Mouse (Mus musculus) ovary, adult 10 weeks (tissue): ENCODE data around the gene Lcn6. TPM values are rescaled to one million over a fixed set of nuclear protein-coding genes. Genes with fewer than 3 reads are reported as not detected.

Source experiments
- polyA plus RNA-seq: library from polyadenylated mRNA; stranded (reverse); fragments of 350-450 nt; fragmentation: Illumina TruSeq; extraction: RNeasy Lipid Tissue Mini Kit (QIAGEN cat#74804); gene quantifications from one replicate; pipeline ENCODE4 v1.2.3, GENCODE M21; 2014

Gene Lcn6
- not detected for polyA plus RNA-seq

DNA sequence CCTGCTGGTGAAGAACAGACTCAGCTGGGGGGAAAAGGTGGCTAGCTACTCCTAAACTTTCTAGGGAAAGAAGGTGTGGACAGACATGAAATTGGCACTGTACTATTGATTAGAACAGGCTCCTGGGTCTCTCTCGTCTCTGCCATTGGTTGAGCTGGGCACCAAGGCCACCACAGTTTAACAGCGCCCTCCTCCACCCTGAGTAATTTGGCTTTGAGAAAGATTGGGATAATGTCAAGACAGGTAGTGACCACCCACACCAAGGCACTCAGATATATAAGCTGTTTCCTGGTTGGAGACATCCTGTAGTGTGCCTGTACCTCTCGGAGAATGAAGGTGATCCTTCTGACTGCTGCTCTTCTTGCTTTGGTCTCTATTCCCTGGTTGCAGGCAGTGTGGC lies at the start of gene Lcn6:
Gene Lcn6, plus strand, starts transcription at position 301 of the 400 bp plus-strand sequence.

DNA sequence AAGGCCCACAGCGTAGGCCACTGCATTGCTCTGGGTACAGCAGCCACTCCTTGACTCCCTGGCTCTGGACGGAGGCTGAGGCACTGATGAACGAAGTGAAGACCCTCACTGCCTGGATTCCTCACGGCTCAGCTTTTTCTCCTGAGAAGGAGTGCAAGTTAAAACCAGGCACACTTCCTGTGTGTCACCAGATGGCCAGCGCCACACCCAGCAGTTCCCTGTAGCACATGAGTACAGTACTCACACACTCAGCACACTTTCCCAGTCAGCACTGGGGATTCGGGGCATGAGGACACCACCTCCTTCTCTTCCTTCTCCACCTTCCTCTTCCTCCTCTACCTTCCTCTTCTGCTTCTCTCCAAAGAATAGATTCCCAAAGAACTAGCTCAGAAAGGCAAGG lies 48.8 kb upstream of the Lcn6 start, which contains the start of gene Fcna:
Gene Fcna, minus strand, starts transcription at position 220 of the 400 bp plus-strand sequence.

DNA sequence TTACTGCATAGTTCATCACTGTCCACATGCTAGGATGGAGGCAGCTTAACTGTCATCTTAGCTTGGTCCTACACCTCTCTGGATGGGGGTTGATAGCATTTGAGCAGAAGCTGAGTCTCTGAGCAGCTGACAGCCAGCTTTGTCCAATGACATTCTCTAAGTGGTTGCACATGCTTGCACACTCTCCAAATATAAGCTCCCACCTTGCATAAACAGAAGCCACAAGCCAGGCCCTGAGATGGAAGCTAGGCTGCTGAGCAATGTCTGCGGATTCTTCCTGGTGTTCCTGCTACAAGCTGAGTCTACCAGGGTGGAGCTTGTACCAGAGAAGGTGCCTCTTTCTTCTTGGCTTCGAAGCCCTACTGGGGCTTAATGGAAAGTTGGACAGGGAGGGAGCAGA lies 23.7 kb upstream of the Lcn6 start, which contains the start of gene Lcn8:
Gene Lcn8, plus strand, starts transcription at position 219 of the 400 bp plus-strand sequence.

DNA sequence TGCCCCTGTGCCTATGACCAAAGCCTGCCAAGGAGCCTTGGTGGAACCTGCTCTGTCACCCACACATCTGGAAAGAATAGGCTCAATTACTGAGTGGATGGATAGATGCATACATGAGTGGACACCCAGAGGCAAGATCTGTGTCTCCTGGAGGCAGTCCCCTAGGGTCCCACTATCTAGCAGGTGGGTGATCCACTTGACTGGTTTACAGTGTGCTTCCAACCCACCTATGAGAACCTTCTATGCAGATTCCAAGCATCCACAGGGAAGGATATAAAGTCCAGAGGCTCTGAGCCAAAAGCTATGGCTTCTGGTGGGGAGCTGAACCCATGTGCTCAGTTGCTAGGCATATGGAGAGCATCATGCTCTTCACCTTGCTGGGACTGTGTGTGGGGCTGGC lies 18.9 kb upstream of the Lcn6 start, which contains the start of gene Lcn5:
Gene Lcn5, plus strand, starts transcription at position 301 of the 400 bp plus-strand sequence.

DNA sequence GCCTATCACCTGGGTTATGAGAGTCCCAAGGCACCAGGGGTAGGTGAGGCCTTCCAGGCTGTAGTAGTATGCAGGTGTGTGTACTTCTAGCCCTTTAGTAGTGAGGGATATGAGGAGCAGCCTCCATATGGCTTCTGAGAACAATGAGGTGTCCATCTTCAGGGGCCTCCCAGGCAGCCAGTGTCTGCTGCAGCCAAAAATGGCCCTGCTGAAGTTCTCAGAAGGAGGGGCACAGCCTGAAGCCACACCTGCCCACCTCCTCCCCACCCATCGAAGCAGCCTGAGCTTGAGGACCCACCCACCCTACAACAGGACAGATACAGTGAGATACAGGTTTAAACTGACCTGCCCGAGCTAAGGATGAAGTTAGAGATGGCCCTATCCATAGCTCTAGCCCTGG lies 5.8 kb downstream of the Lcn6 start, which contains the start of gene Lcn10:
Gene Lcn10, plus strand, starts transcription at position 301 of the 400 bp plus-strand sequence.

DNA sequence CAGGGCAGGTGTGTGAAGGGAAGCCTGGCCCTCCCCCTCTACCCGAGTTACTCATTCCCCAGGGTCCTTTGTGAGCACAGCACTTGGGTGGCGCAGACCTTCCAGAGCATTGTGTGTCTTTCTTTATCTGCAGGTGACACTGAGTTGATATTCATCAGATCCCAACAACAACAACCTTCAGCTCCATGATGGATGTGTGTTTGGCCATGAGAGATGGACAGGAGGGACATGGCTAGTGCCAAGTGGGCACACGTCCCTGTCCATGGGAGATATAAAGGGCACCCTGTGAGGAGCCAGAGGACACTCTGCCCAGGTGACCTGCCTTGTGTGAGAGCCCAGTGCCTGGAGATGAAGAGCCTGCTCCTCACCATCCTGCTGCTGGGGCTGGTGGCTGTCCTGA lies 23.2 kb downstream of the Lcn6 start, which contains the start of gene Obp2a:
Gene Obp2a, plus strand, starts transcription at position 301 of the 400 bp plus-strand sequence.

DNA sequence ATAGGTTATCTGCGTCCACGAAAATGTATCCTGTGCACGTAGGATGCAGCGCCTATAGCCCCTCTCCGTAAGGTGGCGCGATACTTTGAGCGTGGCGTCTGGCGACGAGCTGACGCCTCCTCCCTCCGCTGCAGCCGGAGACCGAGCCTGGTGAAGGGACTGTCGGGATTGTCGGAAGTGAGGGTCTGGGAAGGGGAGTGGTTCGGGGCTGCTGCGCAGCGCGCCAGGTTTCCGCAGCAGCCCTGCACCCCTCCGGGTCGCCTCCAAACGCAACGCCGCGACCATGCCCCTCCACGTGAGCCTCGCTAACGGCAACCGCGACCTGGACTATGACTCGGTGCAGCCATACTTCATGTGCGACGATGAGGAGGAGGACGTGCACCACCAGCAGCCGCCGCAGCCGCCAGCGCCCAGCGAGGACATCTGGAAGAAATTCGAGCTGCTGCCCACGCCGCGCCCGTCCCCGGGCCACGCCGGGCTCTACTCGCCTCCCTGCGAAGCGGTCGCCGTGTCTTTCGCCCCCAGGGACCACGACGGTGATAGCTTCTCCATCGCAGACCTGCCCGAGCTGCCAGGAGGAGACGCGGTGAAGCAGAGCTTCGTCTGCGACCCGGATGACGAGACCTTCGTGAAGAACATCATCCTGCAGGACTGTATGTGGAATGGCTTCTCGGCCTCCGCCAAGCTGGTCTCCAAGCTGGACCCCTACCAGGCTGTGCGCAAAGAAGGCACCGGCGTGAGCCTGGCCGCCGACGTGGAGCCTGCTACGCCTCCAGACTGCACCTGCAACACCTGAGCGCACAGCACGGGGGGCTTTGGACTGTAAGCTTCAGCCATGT lies 30.3 kb downstream of the Lcn6 start, which contains the start of gene Bmyc:
Gene Bmyc, plus strand, starts transcription at position 97 of the 839 bp plus-strand sequence.

Other genes with a start within 250 kb of the Lcn6 start
- gene Abca2, start 248.1 kb upstream of the Lcn6 start, polyA plus RNA-seq = 0.77 TPM
- not detected for gene Clic3, start 219.9 kb upstream of the Lcn6 start, polyA plus RNA-seq
- gene Paxx, start 215.7 kb upstream of the Lcn6 start, polyA plus RNA-seq = 2.4 TPM
- gene Ptgds, start 206.7 kb upstream of the Lcn6 start, polyA plus RNA-seq = not detected
- not detected for gene Lcn12, start 182.9 kb upstream of the Lcn6 start, polyA plus RNA-seq
- 0.37 TPM for gene Fbxw5, start 176.0 kb upstream of the Lcn6 start, polyA plus RNA-seq
- gene C8g, start 175.1 kb upstream of the Lcn6 start, polyA plus RNA-seq = not detected
- gene Traf2, start 129.8 kb upstream of the Lcn6 start, polyA plus RNA-seq = 0.66 TPM
- 2.4 TPM for gene Edf1, start 118.9 kb upstream of the Lcn6 start, polyA plus RNA-seq
- gene Mamdc4, start 101.9 kb upstream of the Lcn6 start, polyA plus RNA-seq = not detected
- 1.1 TPM for gene Phpt1, start 101.6 kb upstream of the Lcn6 start, polyA plus RNA-seq
- gene Ajm1, start 95.0 kb upstream of the Lcn6 start, polyA plus RNA-seq = not detected
- gene Rabl6, start 68.3 kb upstream of the Lcn6 start, polyA plus RNA-seq = 65.4 TPM
- gene Ccdc183, start 59.1 kb upstream of the Lcn6 start, polyA plus RNA-seq = not detected
- 1.2 TPM for gene Tmem141, start 54.8 kb upstream of the Lcn6 start, polyA plus RNA-seq
- gene Fcna, start 48.8 kb upstream of the Lcn6 start, polyA plus RNA-seq = 0.66 TPM
- gene Lcn8, start 23.7 kb upstream of the Lcn6 start, polyA plus RNA-seq = not detected
- not detected for gene Lcn5, start 18.8 kb upstream of the Lcn6 start, polyA plus RNA-seq
- not detected for gene Lcn10, start 5.9 kb downstream of the Lcn6 start, polyA plus RNA-seq
- gene Obp2a, start 23.3 kb downstream of the Lcn6 start, polyA plus RNA-seq = not detected
- gene Bmyc, start 30.0 kb downstream of the Lcn6 start, polyA plus RNA-seq = 17.9 TPM
- gene Obp2b, start 60.2 kb downstream of the Lcn6 start, polyA plus RNA-seq = not detected
- gene Lcn3, start 88.8 kb downstream of the Lcn6 start, polyA plus RNA-seq = not detected
- not detected for gene Lcn11, start 100.2 kb downstream of the Lcn6 start, polyA plus RNA-seq
- not detected for gene Gm13539, start 105.5 kb downstream of the Lcn6 start, polyA plus RNA-seq
- not detected for gene Glt6d1, start 139.1 kb downstream of the Lcn6 start, polyA plus RNA-seq
- gene Lcn9, start 146.4 kb downstream of the Lcn6 start, polyA plus RNA-seq = not detected
- gene Sohlh1, start 170.5 kb downstream of the Lcn6 start, polyA plus RNA-seq = not detected
- gene Kcnt1, start 186.9 kb downstream of the Lcn6 start, polyA plus RNA-seq = 0.60 TPM